Mouse (Mus musculus): ENCODE measurements at regions not wholly inside any gene's neighbourhood (a gene's known extent, or its start where the extent isn't known, plus 50 kb on each side); places are given as distances from the start of the nearest gene placed in this dataset.

- DNase-seq, result no peak
Observed at GRCm38 (mm10) chr10:44820379-44820778, 246.6 kb upstream of the Prep start.

- DNase-seq, result no peak
Observed at GRCm38 (mm10) chr10:44819361-44819760, 247.6 kb upstream of the Prep start.

GRCm38 (mm10) chr10:44818615-44819014 is 248.4 kb upstream of the Prep start:
- no peak for DNase-seq

GRCm38 (mm10) chr10:44796205-44796604 is 267.9 kb upstream of the Prdm1 start:
- DNase-seq, result no peak

GRCm38 (mm10) chr10:44785386-44785785 is 257.1 kb upstream of the Prdm1 start:
- no peak for DNase-seq

- DNase-seq, result no peak
Observed at GRCm38 (mm10) chr10:44780381-44780958, 252.2 kb upstream of the Prdm1 start.

- DNase-seq, result no peak
Observed at GRCm38 (mm10) chr10:44779568-44780207, 251.4 kb upstream of the Prdm1 start.

GRCm38 (mm10) chr10:44777214-44777613 is 248.9 kb upstream of the Prdm1 start:
- no peak for DNase-seq

- DNase-seq, result no peak
Observed at GRCm38 (mm10) chr10:44776175-44776574, 247.9 kb upstream of the Prdm1 start.

GRCm38 (mm10) chr10:44765527-44765926 is 237.2 kb upstream of the Prdm1 start:
- no peak for DNase-seq

- no peak for DNase-seq
Observed at GRCm38 (mm10) chr10:44763102-44763501, 234.8 kb upstream of the Prdm1 start.

GRCm38 (mm10) chr10:44762068-44762467 is 233.8 kb upstream of the Prdm1 start:
- DNase-seq, result no peak

GRCm38 (mm10) chr10:44761324-44761723 is 233.0 kb upstream of the Prdm1 start:
- no peak for DNase-seq

GRCm38 (mm10) chr10:44755355-44755957 is 227.2 kb upstream of the Prdm1 start:
- DNase-seq, result no peak

GRCm38 (mm10) chr10:44754930-44755329 is 226.6 kb upstream of the Prdm1 start:
- no peak for DNase-seq

GRCm38 (mm10) chr10:44752719-44753390 is 224.6 kb upstream of the Prdm1 start:
- DNase-seq, result no peak

- DNase-seq, result no peak
Observed at GRCm38 (mm10) chr10:44751061-44751460, 222.8 kb upstream of the Prdm1 start.

GRCm38 (mm10) chr10:44749206-44749605 is 220.9 kb upstream of the Prdm1 start:
- DNase-seq, result no peak

- no peak for DNase-seq
Observed at GRCm38 (mm10) chr10:44747419-44747818, 219.1 kb upstream of the Prdm1 start.

- no peak for DNase-seq
Observed at GRCm38 (mm10) chr10:44744221-44744620, 215.9 kb upstream of the Prdm1 start.

- DNase-seq, result no peak
Observed at GRCm38 (mm10) chr10:44733641-44734040, 205.3 kb upstream of the Prdm1 start.

GRCm38 (mm10) chr10:44730721-44731120 is 202.4 kb upstream of the Prdm1 start:
- no peak for DNase-seq

- DNase-seq, result no peak
Observed at GRCm38 (mm10) chr10:44728963-44729362, 200.7 kb upstream of the Prdm1 start.

GRCm38 (mm10) chr10:44724575-44724974 is 196.3 kb upstream of the Prdm1 start:
- DNase-seq, result no peak

Measured in thymus, postnatal 36 days (tissue).